Mouse (Mus musculus) megakaryocyte, adult 5-6 weeks (primary cell): Measurements from ENCODE around the gene Rasa2. TPM values are rescaled to one million over a fixed set of nuclear protein-coding genes. Genes with fewer than 3 reads are reported as not detected.

Experiments used
- total RNA-seq, 2 experiments: library from RNA; stranded (forward) in 1 of 2; stranded (reverse) in 1 of 2; fragments of 153-499, 151-499 nt in 1 of 2; fragments of 221-1000, 200-1000 nt in 1 of 2; gene quantifications; 2 replicates each; pipeline versions ENCODE4 v1.2.3 to v1.2.4; 2015 to 2017

The Rasa2 gene
- total RNA-seq, 2 experiments from 2014 or later, result 12.2 to 14.5 TPM

Other genes with a start within 250 kb of the Rasa2 start
- gene Rnf7, start 152.9 kb downstream of the Rasa2 start, total RNA-seq (2015), result 88.1 and 98.8 TPM in 2 replicates
- 34.4 and 35.8 TPM in 2 replicates for gene Rnf7, start 152.9 kb downstream of the Rasa2 start, total RNA-seq (2017)
- gene Gm28729, start 106.4 kb downstream of the Rasa2 start, total RNA-seq (2015), result 0.42 TPM in 1 of 2 replicates, not detected in the other
- 0.20 TPM in 1 of 2 replicates, not detected in the other for gene Gm28729, start 106.4 kb downstream of the Rasa2 start, total RNA-seq (2017)
- gene Zbtb38, start 121.2 kb upstream of the Rasa2 start, total RNA-seq (2015), result 13.6 and 18.9 TPM in 2 replicates
- gene Zbtb38, start 121.2 kb upstream of the Rasa2 start, total RNA-seq (2017), result 18.7 and 19.8 TPM in 2 replicates